Mouse (Mus musculus) myocyte (in vitro differentiated cells): ENCODE data around the gene Epn1. TPM values are rescaled to one million over a fixed set of nuclear protein-coding genes. Genes with fewer than 3 reads are reported as not detected.

ENCODE experiments used
- H3K27me3 ChIP-seq: one replicate; pipeline ENCODE4 v1.6.1; 2011; ENCODE audit not compliant: control insufficient read depth, insufficient read depth, insufficient read length
- H3K36me3 ChIP-seq: one replicate; pipeline ENCODE4 v1.6.1; 2011; ENCODE audit not compliant: control insufficient read depth, insufficient read depth
- H3K4me2 ChIP-seq: one replicate; pipeline ENCODE4 v1.6.1; 2011; ENCODE audit warnings: low read depth, control low read depth
- H3K4me3 ChIP-seq: one replicate; pipeline ENCODE4 v1.5.1; 2011; ENCODE audit warnings: mild to moderate bottlenecking, control low read depth, moderate library complexity
- H3K79me2 ChIP-seq: one replicate; pipeline ENCODE4 v1.6.1; 2011; ENCODE audit not compliant: control insufficient read depth, insufficient read depth
- H3ac ChIP-seq: one replicate; pipeline ENCODE4 v1.6.1; 2011; ENCODE audit not compliant: control insufficient read depth, insufficient read length
- E2F4 ChIP-seq: IDR thresholded peaks from one replicate; pipeline ENCODE4 v1.6.1; 2011; ENCODE audit warnings: mild to moderate bottlenecking, control low read depth, moderate library complexity; ENCODE audit not compliant: insufficient read depth
- MAX ChIP-seq: IDR thresholded peaks from one replicate; pipeline ENCODE4 v1.6.1; 2011; ENCODE audit warnings: low read depth, mild to moderate bottlenecking, control low read depth
- MYOD1 ChIP-seq, 3 experiments: IDR thresholded peaks; one replicate each; pipeline ENCODE4 v1.6.1; 2011; ENCODE audit warnings: control low read depth in 2 of 3, low read depth in 2 of 3, mild to moderate bottlenecking in 2 of 3, moderate library complexity in 1 of 3; ENCODE audit not compliant: insufficient read length in 2 of 3, control insufficient read depth in 1 of 3
- MYOG ChIP-seq, 3 experiments: IDR thresholded peaks; one replicate each; pipeline ENCODE4 v1.6.1; 2011; ENCODE audit warnings: control low read depth in 2 of 3, low read depth in 2 of 3, mild to moderate bottlenecking in 2 of 3; ENCODE audit not compliant: insufficient read length in 2 of 3, control insufficient read depth in 1 of 3, insufficient read depth in 1 of 3
- POLR2AphosphoS2 ChIP-seq: IDR thresholded peaks from one replicate; pipeline ENCODE4 v1.6.1; 2011; ENCODE audit warnings: low read depth, control low read depth; ENCODE audit not compliant: insufficient read length
- REST ChIP-seq: IDR thresholded peaks from one replicate; pipeline ENCODE4 v1.6.1; 2011; ENCODE audit warnings: mild to moderate bottlenecking, control low read depth, moderate library complexity; ENCODE audit not compliant: insufficient read depth, insufficient read length
- TCF12 ChIP-seq: IDR thresholded peaks from one replicate; pipeline ENCODE4 v1.6.1; 2011; ENCODE audit warnings: mild to moderate bottlenecking, control low read depth; ENCODE audit not compliant: poor library complexity, insufficient read depth, severe bottlenecking
- TCF3 ChIP-seq: IDR thresholded peaks from one replicate; pipeline ENCODE4 v1.6.1; 2011; ENCODE audit warnings: low read depth, control low read depth; ENCODE audit not compliant: insufficient read length
- polyA plus RNA-seq: library from polyadenylated mRNA; unstranded; fragments of >200 nt; fragmentation: generic; extraction: Trizol; gene quantifications from one replicate; pipeline ENCODE4 v1.2.1, GENCODE M21; 2012; ENCODE audit warnings: missing spikeins

Gene Epn1
- polyA plus RNA-seq, 1 experiment = 118 TPM

GRCm38 (mm10) chr7:5125549-5126406 is 45.7 kb downstream of the Epn1 start, which contains the start of gene Rasl2-9:
Gene Rasl2-9, minus strand, starts transcription at chr7:5125950.
- Histone ChIP-seq H3K27me3 (no peaks in the 10 kb centered on the region), H3K79me2 (no peaks in the 10 kb centered on the region), H3K4me3 (no peak within 1 kb of the TSS), H3ac (no peak within 1 kb of the TSS), H3K36me3 (no peaks in the 10 kb centered on the region), H3K4me2 (no peak within 1 kb of the TSS)
- TF ChIP-seq TCF12 = no peak
- no peak for TF ChIP-seq MYOD1 (IDR thresholded peaks at IDR 0.05; ENCODE audit: control insufficient read depth in 1 of 3, insufficient read length in 2 of 3, low read depth in 2 of 3)
- no peak for TF ChIP-seq TCF3
- TF ChIP-seq E2F4 = no peak
- TF ChIP-seq MYOG (IDR thresholded peaks at IDR 0.05; ENCODE audit: control insufficient read depth in 1 of 3, insufficient read depth in 1 of 3, insufficient read length in 2 of 3, low read depth in 2 of 3) = no peak
- no peak for TF ChIP-seq MAX
- no peak for TF ChIP-seq REST
- TF ChIP-seq POLR2AphosphoS2 = no peak

Other genes starting within 250 kb of the Epn1 start
- gene Shisa7, start 235.5 kb upstream of the Epn1 start, polyA plus RNA-seq = not detected
- 0.65 TPM for gene Isoc2b, start 210.0 kb upstream of the Epn1 start, polyA plus RNA-seq
- gene Isoc2a, start 203.1 kb upstream of the Epn1 start, polyA plus RNA-seq = 3.3 TPM
- not detected for gene Gm36210, start 173.7 kb upstream of the Epn1 start, polyA plus RNA-seq
- 8.0 TPM for gene Zfp628, start 165.0 kb upstream of the Epn1 start, polyA plus RNA-seq
- gene Nat14, start 158.2 kb upstream of the Epn1 start, polyA plus RNA-seq = 3.1 TPM
- 13.6 TPM for gene Ssc5d, start 154.4 kb upstream of the Epn1 start, polyA plus RNA-seq
- 7.1 TPM for gene Sbk2, start 115.8 kb upstream of the Epn1 start, polyA plus RNA-seq
- gene Sbk3, start 109.1 kb upstream of the Epn1 start, polyA plus RNA-seq = 0.34 TPM
- gene Zfp579, start 84.1 kb upstream of the Epn1 start, polyA plus RNA-seq = 16.3 TPM
- gene Zfp524, start 65.8 kb upstream of the Epn1 start, polyA plus RNA-seq = 15.7 TPM
- 22.8 TPM for gene Fiz1, start 65.5 kb upstream of the Epn1 start, polyA plus RNA-seq
- not detected for gene Gm44973, start 64.7 kb upstream of the Epn1 start, polyA plus RNA-seq
- gene Zfp865, start 59.9 kb upstream of the Epn1 start, polyA plus RNA-seq = 18.1 TPM
- 0.19 TPM for gene Ccdc106, start 59.7 kb upstream of the Epn1 start, polyA plus RNA-seq
- not detected for gene 4632433K11Rik, start 46.1 kb upstream of the Epn1 start, polyA plus RNA-seq
- gene Zfp784, start 41.8 kb upstream of the Epn1 start, polyA plus RNA-seq = 1.5 TPM
- gene Zfp580, start 28.7 kb upstream of the Epn1 start, polyA plus RNA-seq = 13.1 TPM
- gene U2af2, start 18.1 kb upstream of the Epn1 start, polyA plus RNA-seq = 159 TPM
- not detected for gene Rfpl4, start 36.7 kb downstream of the Epn1 start, polyA plus RNA-seq
- gene Rasl2-9, start 45.7 kb downstream of the Epn1 start, polyA plus RNA-seq = 0.10 TPM
- not detected for gene Vmn1r55, start 69.4 kb downstream of the Epn1 start, polyA plus RNA-seq
- gene Vmn1r56, start 116.5 kb downstream of the Epn1 start, polyA plus RNA-seq = not detected
- not detected for gene Vmn1r57, start 138.3 kb downstream of the Epn1 start, polyA plus RNA-seq